Comparison of ENCODE assay signal across 9 mouse cellular contexts in the genomic region with DNA sequence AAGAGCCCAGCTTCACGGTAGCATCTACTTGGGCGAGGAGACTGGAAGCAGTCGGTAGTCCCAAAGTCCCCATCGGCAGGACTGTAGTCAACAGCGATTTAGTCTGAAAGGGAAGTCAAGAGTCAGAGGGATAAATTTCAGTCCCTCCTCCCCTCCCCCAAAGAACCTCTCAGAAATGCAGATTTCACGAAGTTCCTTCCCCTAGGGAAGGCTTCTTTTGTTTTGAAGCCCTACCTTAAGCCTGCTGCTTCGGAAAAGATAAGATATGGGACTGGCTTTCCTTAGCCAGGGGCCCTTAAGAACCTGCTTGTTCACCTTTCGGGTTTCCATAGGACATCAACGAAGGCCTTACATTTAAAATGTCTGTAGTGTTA. TPM values are rescaled to one million over a fixed set of nuclear protein-coding genes. Genes with fewer than 3 reads are reported as not detected.
DNase-seq lines count a peak whose midpoint lies in the region; ATAC-seq and TF ChIP-seq lines count a peak whose summit lies in the region.
"Had no signal": no experiment of that assay in that cellular context is flagged by ENCODE, and none has a peak within 500 bp of the region (broad histone marks: within the 10 kb centered on the region; RNA-seq: fewer than 3 reads in every experiment).

No protein-coding gene starts in this region.

- no peak overlapping the region for H3K27ac ChIP-seq in heart, embryonic 16.5 days (ENCODE audit: low read length)
- H3K27ac ChIP-seq in hindbrain, embryonic 16.5 days (ENCODE audit: low read depth, low read length): no peak overlapping the region
- no peak overlapping the region for H3K27ac ChIP-seq in midbrain, embryonic 14.5 days (replicated peaks; ENCODE audit: low read depth, low read length)

- no peak for ATAC-seq in heart, embryonic 16.5 days (replicated peaks; ENCODE audit: extremely low read depth, insufficient read depth, low FRiP score)
- no peak for ATAC-seq in hindbrain, embryonic 16.5 days
- no peak for ATAC-seq in midbrain, embryonic 14.5 days (ENCODE audit: low FRiP score, low TSS enrichment)

- H3K4me3 ChIP-seq in heart, embryonic 16.5 days (ENCODE audit: low read length): peak overlapping the region; percentile 72
- peak overlapping the region; percentile 93 for H3K4me3 ChIP-seq in hindbrain, embryonic 16.5 days (ENCODE audit: low read length)
- H3K4me3 ChIP-seq in midbrain, embryonic 14.5 days (replicated peaks; ENCODE audit: low read depth, low read length): peak overlapping the region; percentile 79

- H3K9me3 ChIP-seq in heart, embryonic 16.5 days (replicated peaks; ENCODE audit: control insufficient read depth, low read length): no peaks in the 10 kb centered on the region
- H3K9me3 ChIP-seq in hindbrain, embryonic 16.5 days (ENCODE audit: control insufficient read depth, low read length): no peaks in the 10 kb centered on the region
- H3K9me3 ChIP-seq in midbrain, embryonic 14.5 days (ENCODE audit: control insufficient read depth, low read length): no peaks in the 10 kb centered on the region

- intact Hi-C loops in left cerebral cortex, postnatal 14 days (cut with DNase I): no loop called here

- TF ChIP-seq POLR2A in brain, embryonic 14.5 days (IDR thresholded peaks at IDR 0.05; ENCODE audit: borderline replicate concordance, extremely low read depth, insufficient read depth, insufficient read length, poor library complexity, severe bottlenecking): no peak

- H3K4me2 ChIP-seq in heart, embryonic 16.5 days (ENCODE audit: low read depth, low read length): peak overlapping the region; percentile 100
- peak overlapping the region; percentile 99 for H3K4me2 ChIP-seq in hindbrain, embryonic 16.5 days (ENCODE audit: low read length)
- peak overlapping the region; percentile 99 for H3K4me2 ChIP-seq in midbrain, embryonic 14.5 days (ENCODE audit: low read length)

- no peak for TF ChIP-seq CTCF in brain, embryonic 14.5 days (IDR thresholded peaks at IDR 0.05; ENCODE audit: borderline replicate concordance, extremely low read depth, insufficient read depth, insufficient read length)

- DNase-seq in heart, postnatal 4 days: no peak
- DNase-seq in brain, embryonic 14.5 days (ENCODE audit: low read depth): peak; percentile 6
- DNase-seq in midbrain, embryonic 14.5 days: peak; percentile 4
- no peak for DNase-seq in ovary, postnatal 14 days (ENCODE audit: low spot score)
- DNase-seq in left cerebral cortex, postnatal 14 days (ENCODE audit: low spot score in 2 of 2): no peak
- no peak for DNase-seq in T-cell, adult 2 months (ENCODE audit: low spot score)

- peaks cover 7% of the 10 kb centered on the region; the same call in 1 of the 2 replicates for H3K4me1 ChIP-seq in heart, embryonic 16.5 days (ENCODE audit: control insufficient read depth, insufficient read depth, low read length)
- peaks cover 10% of the 10 kb centered on the region for H3K4me1 ChIP-seq in hindbrain, embryonic 16.5 days (ENCODE audit: control insufficient read depth, insufficient read depth, low read depth, low read length)
- peaks cover 8% of the 10 kb centered on the region for H3K4me1 ChIP-seq in midbrain, embryonic 14.5 days (ENCODE audit: control insufficient read depth, insufficient read depth, low read length)

- no peaks in the 10 kb centered on the region for H3K27me3 ChIP-seq in heart, embryonic 16.5 days (ENCODE audit: control insufficient read depth, insufficient read depth, low read length)
- peaks cover 15% of the 10 kb centered on the region for H3K27me3 ChIP-seq in hindbrain, embryonic 16.5 days (replicated peaks; ENCODE audit: control insufficient read depth, insufficient read depth, low read length)
- H3K27me3 ChIP-seq in midbrain, embryonic 14.5 days (ENCODE audit: control insufficient read depth, insufficient read depth, low read length): peaks cover 28% of the 10 kb centered on the region

- 25% methylated on average over 9 of the region's 9 CpGs for WGBS in heart, embryonic 16.5 days
- WGBS in hindbrain, embryonic 16.5 days: 18% methylated on average over 9 of the region's 9 CpGs
- WGBS in midbrain, embryonic 14.5 days: 15% methylated on average over 9 of the region's 9 CpGs

- peak overlapping the region; percentile 63 for H3K9ac ChIP-seq in heart, embryonic 16.5 days (ENCODE audit: low read length)
- H3K9ac ChIP-seq in hindbrain, embryonic 16.5 days (ENCODE audit: low read depth, low read length): no peak overlapping the region
- no peak overlapping the region for H3K9ac ChIP-seq in midbrain, embryonic 14.5 days (replicated peaks; ENCODE audit: low read length)

- no peaks in the 10 kb centered on the region for H3K36me3 ChIP-seq in heart, embryonic 16.5 days (ENCODE audit: control insufficient read depth, insufficient read depth)
- H3K36me3 ChIP-seq in hindbrain, embryonic 16.5 days (ENCODE audit: control insufficient read depth, insufficient read depth, low read length): no peaks in the 10 kb centered on the region
- H3K36me3 ChIP-seq in midbrain, embryonic 14.5 days (ENCODE audit: control insufficient read depth, insufficient read depth, low read length): no peaks in the 10 kb centered on the region
- H3K36me3 ChIP-seq: G1E had no signal

RNA-seq across cellular contexts. Expression of gene Cdc14b, which starts 0.7 kb away (rescaled TPM):
- 11.7 and 15.5 TPM in 2 replicates for polyA plus RNA-seq in heart, embryonic 16.5 days (2015; fragmentation: Nextera tagmentation; extraction: Ambion mirVana)
- 10 to 100 TPM; 10.8 to 11.4 TPM for total RNA-seq in heart, postnatal 4 days (2021)
- polyA plus RNA-seq in brain, embryonic 14.5 days (2012; rRNA removed): 6.1 and 6.7 TPM in 2 replicates
- 2.8 and 3.4 TPM in 2 replicates for polyA plus RNA-seq in hindbrain, embryonic 16.5 days (2015; fragmentation: Nextera tagmentation; extraction: Ambion mirVana)
- polyA plus RNA-seq in midbrain, embryonic 14.5 days (2014; fragmentation: Nextera tagmentation; extraction: Ambion mirVana): 1.9 and 3.7 TPM in 2 replicates
- total RNA-seq in left cerebral cortex, postnatal 14 days (2021): 1 to 10 TPM; 4.6 to 6.0 TPM

RNA-seq across cellular contexts. Expression of gene Aaed1, which starts 36.8 kb away (rescaled TPM):
- 63.2 and 70.4 TPM in 2 replicates for polyA plus RNA-seq in heart, embryonic 16.5 days (2015; fragmentation: Nextera tagmentation; extraction: Ambion mirVana)
- 10 to 100 TPM; 54.7 to 57.2 TPM for total RNA-seq in heart, postnatal 4 days (2021)
- 4.7 and 5.8 TPM in 2 replicates for polyA plus RNA-seq in brain, embryonic 14.5 days (2012; rRNA removed)
- 12.5 and 15.3 TPM in 2 replicates for polyA plus RNA-seq in hindbrain, embryonic 16.5 days (2015; fragmentation: Nextera tagmentation; extraction: Ambion mirVana)
- 9.1 and 11.1 TPM in 2 replicates for polyA plus RNA-seq in midbrain, embryonic 14.5 days (2014; fragmentation: Nextera tagmentation; extraction: Ambion mirVana)
- 10 to 100 TPM; 10.5 to 15.0 TPM for total RNA-seq in left cerebral cortex, postnatal 14 days (2021)

Comparison
In these comparisons a context has a peak if more than half of its experiments do, and no peak if none do; other contexts are left out.
1. DNase-seq: peak in brain, embryonic 14.5 days (single experiment) and midbrain, embryonic 14.5 days (single experiment); none in heart, postnatal 4 days (single experiment), ovary, postnatal 14 days (single experiment), left cerebral cortex, postnatal 14 days (0 of 2) and T-cell, adult 2 months (single experiment).
2. Peak in every context shown above with its lines, with median percentiles within 50 percentile points of each other: H3K4me2 ChIP-seq and H3K4me3 ChIP-seq.